9 mouse cellular contexts compared by ENCODE assay signal in genomic region chr7:25246079-25246758, GRCm38 (mm10). TPM values are rescaled to one million over a fixed set of nuclear protein-coding genes. Genes with fewer than 3 reads are reported as not detected.
DNase-seq lines count a peak whose midpoint lies in the region; ATAC-seq and TF ChIP-seq lines count a peak whose summit lies in the region.
"Had no signal": no experiment of that assay in that cellular context is flagged by ENCODE, and none has a peak within 500 bp of the region (broad histone marks: within the 10 kb centered on the region; RNA-seq: fewer than 3 reads in every experiment).

No protein-coding gene starts in this region.

- H3K9ac ChIP-seq in kidney, embryonic 16.5 days (replicated peaks; ENCODE audit: low read length) = peak overlapping the region; percentile 93
- 0 out of 2 replicates have a peak overlapping the region, but pooled peaks have one; percentile 90 for H3K9ac ChIP-seq in liver, embryonic 13.5 days

- no peak for TF ChIP-seq CTCF in gastrocnemius, adult 2 months (IDR thresholded peaks at IDR 0.05)

- intact Hi-C loops in gastrocnemius, adult 2 months (cut with DNase I) = no loop called here

- peak overlapping the region; percentile 95 for H3K4me3 ChIP-seq in gastrocnemius, adult 2 months
- H3K4me3 ChIP-seq in heart, embryonic 10.5 days = peak overlapping the region; percentile 96
- peak overlapping the region; percentile 95 for H3K4me3 ChIP-seq in kidney, embryonic 16.5 days (ENCODE audit: low read length)
- no peak overlapping the region for H3K4me3 ChIP-seq in liver, embryonic 13.5 days (replicated peaks)
- H3K4me3 ChIP-seq: erythroblast, embryonic 14.5 days had no signal

- H3K27me3 ChIP-seq in heart, embryonic 10.5 days (ENCODE audit: insufficient read depth, poor library complexity, severe bottlenecking) = no peaks in the 10 kb centered on the region
- no peaks in the 10 kb centered on the region for H3K27me3 ChIP-seq in kidney, embryonic 16.5 days (ENCODE audit: insufficient read depth, low read length)
- H3K27me3 ChIP-seq in liver, embryonic 13.5 days = peaks cover 3% of the 10 kb centered on the region; the same call in 1 of the 2 replicates

- peaks cover 49% of the 10 kb centered on the region for H3K36me3 ChIP-seq in heart, embryonic 10.5 days
- H3K36me3 ChIP-seq in kidney, embryonic 16.5 days (ENCODE audit: insufficient read depth, low read length) = peaks cover 36% of the 10 kb centered on the region
- peaks cover 35% of the 10 kb centered on the region for H3K36me3 ChIP-seq in liver, embryonic 13.5 days

- H3K4me2 ChIP-seq in kidney, embryonic 16.5 days (replicated peaks; ENCODE audit: low read depth, low read length) = peak overlapping the region; percentile 95
- H3K4me2 ChIP-seq in liver, embryonic 13.5 days = peak overlapping the region; percentile 99

- 62% methylated on average over 20 of the region's 20 CpGs for WGBS in heart, embryonic 10.5 days
- WGBS in kidney, embryonic 16.5 days = 33% methylated on average over 20 of the region's 20 CpGs
- WGBS in liver, embryonic 13.5 days (ENCODE audit: insufficient replicate concordance) = 65% methylated on average over 20 of the region's 20 CpGs

- peaks cover 61% of the 10 kb centered on the region for H3K4me1 ChIP-seq in heart, embryonic 10.5 days
- peaks cover 45% of the 10 kb centered on the region for H3K4me1 ChIP-seq in kidney, embryonic 16.5 days (ENCODE audit: insufficient read depth, low read length)
- peaks cover 57% of the 10 kb centered on the region for H3K4me1 ChIP-seq in liver, embryonic 13.5 days (replicated peaks)

- no peaks in the 10 kb centered on the region for H3K9me3 ChIP-seq in heart, embryonic 10.5 days
- no peaks in the 10 kb centered on the region for H3K9me3 ChIP-seq in kidney, embryonic 16.5 days (ENCODE audit: low read length)
- no peaks in the 10 kb centered on the region for H3K9me3 ChIP-seq in liver, embryonic 13.5 days (replicated peaks)

- peak; percentile 65 for DNase-seq in gastrocnemius, adult 2 months
- DNase-seq in gastrocnemius, adult 18-20 months (ENCODE audit: low spot score) = no peak
- peak; percentile 64 for DNase-seq in adrenal gland, postnatal 25 days
- no peak for DNase-seq in heart, embryonic 10.5 days (ENCODE audit: low spot score)
- DNase-seq in liver, embryonic 13.5 days = no peak
- DNase-seq in right cerebral cortex, postnatal 25 days = peak; percentile 78
- DNase-seq in urinary bladder, postnatal 10 days (ENCODE audit: low spot score) = no peak

- ATAC-seq in kidney, embryonic 16.5 days (ENCODE audit: low FRiP score, low TSS enrichment) = no peak
- ATAC-seq in liver, embryonic 13.5 days (ENCODE audit: low read depth) = no peak

- H3K27ac ChIP-seq in gastrocnemius, adult 2 months = peak overlapping the region; percentile 97
- peak overlapping the region; percentile 95 for H3K27ac ChIP-seq in heart, embryonic 10.5 days
- H3K27ac ChIP-seq in kidney, embryonic 16.5 days (ENCODE audit: low read length) = peak overlapping the region; percentile 99
- 0 out of 2 replicates have a peak overlapping the region, but pooled peaks have one; percentile 29 for H3K27ac ChIP-seq in liver, embryonic 13.5 days

RNA-seq across cellular contexts. Expression of gene Erf, which starts 4.3 kb away (rescaled TPM):
- total RNA-seq in gastrocnemius, adult 2 months (2021) = 1 to 10 TPM; 5.4 to 7.4 TPM
- 1 to 10 TPM; 5.7 to 7.3 TPM for total RNA-seq in gastrocnemius, adult 18-20 months (2021)
- 19.4 and 33.2 TPM in 2 replicates for total RNA-seq in adrenal gland, postnatal 25 days (2021)
- 9.2 and 17.9 TPM in 2 replicates for polyA plus RNA-seq in heart, embryonic 10.5 days (2016; fragmentation: Nextera tagmentation; extraction: Ambion mirVana)
- polyA plus RNA-seq in kidney, embryonic 16.5 days (2015; fragmentation: Nextera tagmentation; extraction: Ambion mirVana) = 12.5 and 15.2 TPM in 2 replicates
- polyA plus RNA-seq in liver, embryonic 13.5 days (2015; fragmentation: Nextera tagmentation; extraction: Ambion mirVana) = 4.3 TPM in 2 replicates

RNA-seq across cellular contexts. Expression of gene Gsk3a, which starts 8.6 kb away (rescaled TPM):
- total RNA-seq in gastrocnemius, adult 2 months (2021) = 10 to 100 TPM; 74.1 to 77.4 TPM
- 10 to 100 TPM; 83.2 to 83.8 TPM for total RNA-seq in gastrocnemius, adult 18-20 months (2021)
- 97.4 and 108 TPM in 2 replicates for total RNA-seq in adrenal gland, postnatal 25 days (2021)
- 8.2 and 11.9 TPM in 2 replicates for polyA plus RNA-seq in heart, embryonic 10.5 days (2016; fragmentation: Nextera tagmentation; extraction: Ambion mirVana)
- 9.0 and 9.9 TPM in 2 replicates for polyA plus RNA-seq in kidney, embryonic 16.5 days (2015; fragmentation: Nextera tagmentation; extraction: Ambion mirVana)
- 6.2 and 6.3 TPM in 2 replicates for polyA plus RNA-seq in liver, embryonic 13.5 days (2015; fragmentation: Nextera tagmentation; extraction: Ambion mirVana)

RNA-seq across cellular contexts. Expression of gene Cic, which starts 21.3 kb away (rescaled TPM):
- 10 to 100 TPM; 37.0 to 40.4 TPM for total RNA-seq in gastrocnemius, adult 2 months (2021)
- 10 to 100 TPM; 34.8 to 38.3 TPM for total RNA-seq in gastrocnemius, adult 18-20 months (2021)
- total RNA-seq in adrenal gland, postnatal 25 days (2021) = 134 and 146 TPM in 2 replicates
- polyA plus RNA-seq in heart, embryonic 10.5 days (2016; fragmentation: Nextera tagmentation; extraction: Ambion mirVana) = 17.0 and 28.7 TPM in 2 replicates
- 28.9 and 30.8 TPM in 2 replicates for polyA plus RNA-seq in kidney, embryonic 16.5 days (2015; fragmentation: Nextera tagmentation; extraction: Ambion mirVana)
- 9.7 and 10.4 TPM in 2 replicates for polyA plus RNA-seq in liver, embryonic 13.5 days (2015; fragmentation: Nextera tagmentation; extraction: Ambion mirVana)

RNA-seq across cellular contexts. Expression of gene Zfp526, which starts 25.0 kb away (rescaled TPM):
- 1 to 10 TPM; 5.5 to 6.1 TPM for total RNA-seq in gastrocnemius, adult 2 months (2021)
- 1 to 10 TPM; 4.7 to 5.3 TPM for total RNA-seq in gastrocnemius, adult 18-20 months (2021)
- total RNA-seq in adrenal gland, postnatal 25 days (2021) = 14.6 and 16.0 TPM in 2 replicates
- polyA plus RNA-seq in heart, embryonic 10.5 days (2016; fragmentation: Nextera tagmentation; extraction: Ambion mirVana) = 2.5 and 3.0 TPM in 2 replicates
- polyA plus RNA-seq in kidney, embryonic 16.5 days (2015; fragmentation: Nextera tagmentation; extraction: Ambion mirVana) = 2.7 and 3.0 TPM in 2 replicates
- polyA plus RNA-seq in liver, embryonic 13.5 days (2015; fragmentation: Nextera tagmentation; extraction: Ambion mirVana) = 2.0 and 2.1 TPM in 2 replicates

RNA-seq across cellular contexts. Expression of gene Dedd2, which starts 25.8 kb away (rescaled TPM):
- 1 to 10 TPM; 9.3 to 9.4 TPM for total RNA-seq in gastrocnemius, adult 2 months (2021)
- 1 to 10 TPM; 8.3 to 8.4 TPM for total RNA-seq in gastrocnemius, adult 18-20 months (2021)
- 17.5 and 18.0 TPM in 2 replicates for total RNA-seq in adrenal gland, postnatal 25 days (2021)
- polyA plus RNA-seq in heart, embryonic 10.5 days (2016; fragmentation: Nextera tagmentation; extraction: Ambion mirVana) = 6.7 and 8.1 TPM in 2 replicates
- polyA plus RNA-seq in kidney, embryonic 16.5 days (2015; fragmentation: Nextera tagmentation; extraction: Ambion mirVana) = 12.0 and 13.2 TPM in 2 replicates
- polyA plus RNA-seq in liver, embryonic 13.5 days (2015; fragmentation: Nextera tagmentation; extraction: Ambion mirVana) = 27.0 and 27.6 TPM in 2 replicates

Comparison
In these comparisons a context has a peak if more than half of its experiments do, and no peak if none do; other contexts are left out.
1. DNase-seq: peak in gastrocnemius, adult 2 months (single experiment), adrenal gland, postnatal 25 days (single experiment) and right cerebral cortex, postnatal 25 days (single experiment); none in gastrocnemius, adult 18-20 months (single experiment), heart, embryonic 10.5 days (single experiment), liver, embryonic 13.5 days (single experiment) and urinary bladder, postnatal 10 days (single experiment).
2. H3K27ac ChIP-seq: peak in every context shown above with its lines; median percentile 99 in kidney, embryonic 16.5 days; 97 in gastrocnemius, adult 2 months; 95 in heart, embryonic 10.5 days; 29 in liver, embryonic 13.5 days.